Mouse (Mus musculus) liver, embryonic 14.5 days (tissue): ENCODE data around the gene Adgrf5.

Experiments used
- CTCF ChIP-seq: IDR thresholded peaks from 2 replicates; pipeline ENCODE4 v1.5.1; 2016; ENCODE audit warnings: antibody characterized with exemption, low read depth, control low read depth
- EP300 ChIP-seq: IDR thresholded peaks from 2 replicates; pipeline ENCODE4 v1.6.1; 2016; ENCODE audit warnings: antibody characterized with exemption, low read depth

DNA sequence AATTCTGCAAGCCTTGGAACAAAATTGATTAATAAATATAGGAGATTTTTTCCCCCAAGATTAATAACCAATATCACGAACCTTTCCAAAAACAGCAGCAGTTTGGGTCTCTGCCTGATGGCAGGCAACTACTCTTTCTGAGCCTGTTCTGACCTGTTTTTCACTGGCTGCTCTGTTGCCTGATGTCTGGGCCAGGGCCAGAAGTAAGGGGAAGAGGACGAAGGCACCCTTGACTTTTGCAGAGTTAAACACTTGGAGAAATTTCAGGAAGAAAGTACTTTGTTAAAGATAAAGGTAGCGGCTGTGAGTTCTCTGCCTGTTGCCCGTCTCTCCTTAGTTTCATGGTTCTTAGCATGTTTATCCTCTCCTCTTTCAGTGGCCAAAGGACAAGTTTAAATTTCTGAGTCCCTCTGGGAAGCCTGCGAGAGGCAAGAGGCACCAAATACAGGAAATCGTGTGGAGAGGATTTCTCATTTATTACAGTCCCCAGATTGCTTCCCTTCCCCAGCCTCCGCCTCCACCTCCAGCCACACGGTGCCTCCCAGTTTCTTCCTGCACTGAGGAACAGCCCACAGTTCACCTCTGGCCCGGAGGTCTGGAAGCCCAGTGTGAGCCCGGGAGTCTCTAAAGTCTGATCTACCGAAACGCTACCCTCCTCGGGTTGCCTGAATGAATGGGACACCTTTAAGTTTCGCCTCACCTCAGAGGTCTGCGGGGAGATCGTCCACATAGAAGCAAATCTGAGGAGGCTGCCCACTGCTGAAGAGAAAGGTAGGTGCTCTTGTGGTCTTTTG lies at the start of gene Adgrf5:
- TF ChIP-seq CTCF (no peak), EP300 (no peak)
